Comparison of ENCODE assay signal across 24 mouse cellular contexts in the genomic region with DNA sequence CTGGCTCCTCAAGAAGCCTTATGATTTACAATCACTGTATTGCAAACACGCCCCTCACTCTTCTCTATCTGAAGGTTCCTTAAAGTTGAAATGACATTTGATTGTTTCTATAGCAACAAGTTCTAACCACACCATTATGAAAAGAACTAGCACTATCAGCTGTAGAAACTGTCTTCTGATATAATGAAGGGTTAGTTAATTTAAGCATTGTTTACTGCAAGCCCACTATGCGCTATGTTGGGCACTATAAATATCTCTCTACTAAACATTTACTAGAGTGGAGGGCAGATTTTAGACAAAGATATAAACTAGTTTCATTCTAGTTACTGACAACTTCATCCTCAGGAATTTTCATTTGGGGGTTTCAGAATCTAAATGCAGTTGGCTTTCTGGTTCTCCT.
"Had no signal": no experiment of that assay in that cellular context is flagged by ENCODE, and none has a peak within 500 bp of the region (broad histone marks: within the 10 kb centered on the region; RNA-seq: fewer than 3 reads in every experiment).

No protein-coding gene starts in this region.

- H3K4me3 ChIP-seq: embryonic facial prominence, embryonic 10.5 days; embryonic facial prominence, embryonic 12.5 days; embryonic facial prominence, embryonic 13.5 days; embryonic facial prominence, embryonic 15.5 days; erythroblast, embryonic 14.5 days; forebrain, embryonic 10.5 days; forebrain, embryonic 12.5 days; forebrain, embryonic 13.5 days; forebrain, embryonic 15.5 days; gastrocnemius, adult 2 months; heart, adult 2 months; heart, embryonic 10.5 days had no signal

- H3K4me1 ChIP-seq: embryonic facial prominence, embryonic 12.5 days; forebrain, embryonic 12.5 days; forebrain, embryonic 13.5 days; forebrain, embryonic 15.5 days; heart, embryonic 10.5 days had no signal

- H3K9ac ChIP-seq: embryonic facial prominence, embryonic 12.5 days; embryonic facial prominence, embryonic 13.5 days; embryonic facial prominence, embryonic 15.5 days; forebrain, embryonic 12.5 days; forebrain, embryonic 13.5 days; forebrain, embryonic 15.5 days; forebrain, postnatal 0 days had no signal

- H3K27me3 ChIP-seq: embryonic facial prominence, embryonic 12.5 days; embryonic facial prominence, embryonic 13.5 days; embryonic facial prominence, embryonic 15.5 days; forebrain, embryonic 12.5 days; forebrain, embryonic 13.5 days; forebrain, embryonic 15.5 days had no signal

- DNase-seq: cerebellum, postnatal 10 days; cerebellum, postnatal 14 days; cerebellum, postnatal 25 days; cerebellum, postnatal 36 days; embryo, embryonic 11 days; forebrain, postnatal 0 days; gastrocnemius, adult 2 months; gastrocnemius, postnatal 10 days; gastrocnemius, postnatal 14 days; gastrocnemius, postnatal 25 days; gastrocnemius, postnatal 36 days; heart, adult 11 months; heart, adult 18-20 months; heart, adult 2 months had no signal

- H3K4me2 ChIP-seq: embryonic facial prominence, embryonic 12.5 days; embryonic facial prominence, embryonic 13.5 days; embryonic facial prominence, embryonic 15.5 days; forebrain, embryonic 12.5 days; forebrain, embryonic 13.5 days; forebrain, embryonic 15.5 days had no signal

- H3K27ac ChIP-seq: embryonic facial prominence, embryonic 10.5 days; embryonic facial prominence, embryonic 12.5 days; embryonic facial prominence, embryonic 13.5 days; embryonic facial prominence, embryonic 15.5 days; forebrain, embryonic 10.5 days; forebrain, embryonic 12.5 days; forebrain, embryonic 13.5 days; forebrain, embryonic 15.5 days; gastrocnemius, adult 2 months; heart, adult 2 months; heart, embryonic 10.5 days had no signal

- H3K36me3 ChIP-seq: embryonic facial prominence, embryonic 10.5 days; embryonic facial prominence, embryonic 12.5 days; embryonic facial prominence, embryonic 13.5 days; embryonic facial prominence, embryonic 15.5 days; forebrain, embryonic 10.5 days; forebrain, embryonic 12.5 days; forebrain, embryonic 15.5 days; heart, embryonic 10.5 days had no signal

- H3K9me3 ChIP-seq: embryonic facial prominence, embryonic 10.5 days; embryonic facial prominence, embryonic 12.5 days; embryonic facial prominence, embryonic 13.5 days; embryonic facial prominence, embryonic 15.5 days; forebrain, embryonic 10.5 days; forebrain, embryonic 12.5 days; forebrain, embryonic 13.5 days; forebrain, embryonic 15.5 days; heart, embryonic 10.5 days had no signal
